Mouse (Mus musculus): ENCODE measurements around the gene Fermt2. TPM values are rescaled to one million over a fixed set of nuclear protein-coding genes. Genes with fewer than 3 reads are reported as not detected.

The Fermt2 gene
- polyA plus RNA-seq, 1 experiment from 2014 or later, result 60.5 TPM

DNA sequence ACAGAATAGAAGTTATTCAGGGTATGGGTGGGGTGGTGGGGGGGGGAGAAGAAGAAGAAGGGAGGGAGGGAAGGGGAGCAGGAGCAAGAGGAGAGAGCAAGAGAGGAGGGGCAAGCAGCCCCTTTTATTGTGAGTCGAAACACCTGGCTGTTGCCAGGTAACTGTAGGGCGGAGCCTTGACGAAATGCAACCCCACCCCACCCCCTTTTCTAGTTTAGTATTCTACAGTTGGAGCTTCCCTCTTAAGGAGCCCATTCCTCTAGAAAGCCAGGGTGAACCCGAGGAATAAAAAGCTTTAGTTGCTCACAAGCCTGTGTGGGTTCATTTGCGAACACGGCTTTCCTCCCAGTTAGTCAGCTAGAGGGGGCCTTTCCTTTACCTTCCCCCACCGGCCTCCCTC is 85.0 kb downstream of the Fermt2 start:
- no peak for ATAC-seq
- H3K9me3 ChIP-seq (replicated peaks), result no peaks in the 10 kb centered on the region
- WGBS, result 45% methylated on average over 7 of the region's 7 CpGs

DNA sequence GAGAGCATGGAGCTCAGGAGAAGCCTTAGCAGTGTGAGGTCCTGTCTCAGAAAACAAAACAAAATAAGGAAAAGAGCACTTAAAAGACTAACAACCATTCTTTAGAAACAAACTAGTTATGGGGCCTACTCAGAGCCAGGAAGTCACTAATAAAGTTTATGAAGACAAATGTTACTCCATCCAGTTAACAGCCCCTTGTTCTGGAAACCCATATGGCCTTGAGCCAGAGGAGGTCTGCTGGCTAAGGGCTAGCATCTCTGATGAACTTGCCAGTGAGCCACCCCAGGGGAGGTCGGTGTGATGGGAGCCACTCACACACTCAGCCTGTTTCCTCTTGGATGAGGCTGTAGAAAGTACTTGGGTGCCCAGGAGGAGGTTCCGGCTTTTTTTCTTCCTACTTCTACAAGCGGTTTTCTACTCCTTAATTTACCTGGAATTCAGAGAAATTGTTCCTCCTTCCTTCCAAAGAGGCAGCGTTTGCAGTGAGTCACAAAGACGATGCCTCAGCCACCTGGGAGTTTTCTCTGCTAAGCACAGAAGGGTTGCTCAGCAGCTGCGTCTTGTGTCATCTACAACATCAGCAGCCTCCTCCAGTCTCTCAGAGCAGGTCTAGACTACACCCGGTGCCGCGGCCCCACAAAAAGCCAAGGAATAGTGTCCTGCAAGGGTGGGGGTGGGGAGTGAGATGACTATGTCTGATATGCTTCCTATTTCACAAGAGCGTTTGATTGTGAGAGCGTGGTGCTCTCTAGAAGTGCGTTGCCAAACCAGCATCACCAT is 86.9 kb downstream of the Fermt2 start:
- Histone ChIP-seq H3K4me3 (no peak overlapping the region), H3K27ac (no peak overlapping the region), H3K4me2 (no peak overlapping the region), H3K36me3 (ENCODE audit: poor library complexity, severe bottlenecking) (no peaks in the 10 kb centered on the region), H3K4me1 (no peaks in the 10 kb centered on the region), H3K9me3 (replicated peaks) (no peaks in the 10 kb centered on the region), H3K27me3 (no peaks in the 10 kb centered on the region), H3K9ac (no peak overlapping the region)
- 82% methylated on average over 12 of the region's 12 CpGs for WGBS
- no peak for ATAC-seq

More for the DNA sequence above, 85.0 kb downstream of the Fermt2 start:
- no peaks in the 10 kb centered on the region for H3K4me1 ChIP-seq
- no peaks in the 10 kb centered on the region for H3K27me3 ChIP-seq
- no peak overlapping the region for H3K4me3 ChIP-seq
- no peak overlapping the region for H3K9ac ChIP-seq
- no peaks in the 10 kb centered on the region for H3K36me3 ChIP-seq (ENCODE audit: poor library complexity, severe bottlenecking)
- no peak overlapping the region for H3K27ac ChIP-seq
- no peak overlapping the region for H3K4me2 ChIP-seq

DNA sequence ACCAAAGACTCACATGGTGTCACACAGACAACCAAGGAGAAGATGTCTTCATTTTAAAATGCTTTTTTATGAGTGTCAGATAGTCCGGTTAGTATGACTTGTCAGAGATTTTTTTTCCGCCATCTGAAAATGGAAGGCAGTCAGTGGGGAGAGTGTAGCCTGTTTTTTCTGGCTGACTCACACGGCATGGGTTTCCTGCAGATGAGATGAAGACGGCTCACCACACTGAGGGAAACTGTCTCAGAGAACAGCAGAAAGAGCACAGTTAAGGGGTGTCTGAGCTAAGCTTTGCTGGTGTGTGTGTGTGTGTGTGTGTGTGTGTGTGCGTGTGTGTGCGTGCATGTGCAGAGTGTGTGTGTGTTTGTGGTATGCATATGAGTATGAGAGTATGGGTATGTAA is 88.6 kb downstream of the Fermt2 start:
- Histone ChIP-seq H3K9me3 (replicated peaks) (no peaks in the 10 kb centered on the region), H3K27me3 (no peaks in the 10 kb centered on the region), H3K4me3 (no peak overlapping the region), H3K9ac (no peak overlapping the region), H3K27ac (no peak overlapping the region), H3K4me1 (no peaks in the 10 kb centered on the region), H3K4me2 (no peak overlapping the region), H3K36me3 (ENCODE audit: poor library complexity, severe bottlenecking) (no peaks in the 10 kb centered on the region)
- WGBS, result 89% methylated on average over 6 of the region's 6 CpGs
- ATAC-seq, result no peak

DNA sequence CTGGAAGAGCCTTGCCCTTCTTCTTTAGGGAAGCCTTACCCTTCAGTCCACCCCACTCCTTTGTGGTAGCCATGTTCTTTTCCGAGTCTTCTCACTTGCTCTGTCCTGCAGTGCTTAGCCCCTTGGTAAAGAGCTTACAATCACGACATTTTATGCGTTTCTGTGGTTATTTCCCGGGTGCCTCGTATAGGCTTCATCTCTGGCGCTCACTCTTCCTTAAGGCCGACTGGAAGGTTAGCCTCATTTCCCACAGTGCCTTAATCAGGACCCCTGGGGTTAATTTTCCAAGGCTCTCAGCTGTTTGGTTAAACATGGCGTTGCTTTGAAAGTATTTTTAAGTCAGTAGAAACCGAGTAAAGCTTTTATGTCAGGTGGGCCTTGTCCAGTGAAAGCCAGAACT is 90.5 kb downstream of the Fermt2 start:
- no peak overlapping the region for H3K4me3 ChIP-seq
- H3K4me2 ChIP-seq, result no peak overlapping the region
- 76% methylated on average over 9 of the region's 9 CpGs for WGBS
- no peaks in the 10 kb centered on the region for H3K27me3 ChIP-seq
- no peak overlapping the region for H3K9ac ChIP-seq
- no peaks in the 10 kb centered on the region for H3K9me3 ChIP-seq (replicated peaks)
- no peak for ATAC-seq
- no peaks in the 10 kb centered on the region for H3K4me1 ChIP-seq
- H3K27ac ChIP-seq, result no peak overlapping the region
- no peaks in the 10 kb centered on the region for H3K36me3 ChIP-seq (ENCODE audit: poor library complexity, severe bottlenecking)

DNA sequence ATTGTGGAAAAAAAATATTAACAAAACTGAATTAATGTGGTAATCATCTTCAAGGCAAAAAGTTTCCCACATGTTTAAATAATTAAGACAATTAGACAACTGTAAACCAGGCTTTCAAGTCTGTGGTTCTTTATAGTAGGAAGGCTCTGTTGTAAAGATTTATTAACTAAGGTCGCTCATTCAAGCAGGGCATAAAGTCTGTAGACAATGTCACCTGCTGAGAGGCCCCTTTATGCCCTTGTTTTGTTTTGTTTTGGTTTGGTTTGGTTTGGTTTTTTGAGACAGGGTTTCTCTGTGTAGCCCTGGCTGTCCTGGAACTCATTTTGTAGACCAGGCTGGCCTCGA is 91.0 kb downstream of the Fermt2 start:
- no peak overlapping the region for H3K9ac ChIP-seq
- WGBS, result 77% methylated on average over 2 of the region's 2 CpGs

DNA sequence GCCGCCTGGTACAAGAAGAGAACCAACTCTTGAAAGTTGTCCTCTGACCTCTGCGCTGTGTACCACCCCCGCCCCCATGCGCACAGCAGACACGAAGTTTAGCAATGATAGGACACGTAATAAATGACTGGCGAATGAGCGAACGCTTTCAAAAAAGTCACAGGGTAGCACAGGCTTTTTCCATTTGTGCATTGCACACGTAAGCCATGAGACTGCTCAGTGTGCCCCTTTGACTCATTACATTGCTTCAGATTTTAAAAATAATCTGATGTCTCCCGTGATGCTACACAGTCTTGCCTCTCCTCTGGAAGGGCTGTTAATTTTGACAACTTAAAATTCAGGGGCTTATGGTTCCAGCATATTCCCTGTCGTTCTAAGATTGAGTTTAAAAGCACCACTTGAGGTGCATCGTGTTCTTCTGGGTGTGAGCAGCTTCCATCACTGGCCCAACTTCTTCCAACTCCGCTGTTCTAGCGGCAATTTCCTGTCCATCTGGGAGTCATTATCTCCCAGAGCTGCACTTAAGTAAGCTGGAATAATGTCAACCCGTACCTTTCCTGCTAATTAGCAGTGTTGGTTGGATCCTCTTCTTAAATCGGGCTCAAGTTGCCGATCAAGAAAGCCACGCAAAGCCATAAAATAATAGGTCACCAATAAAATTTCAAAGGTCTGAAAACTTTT is 91.5 kb downstream of the Fermt2 start:
- H3K9me3 ChIP-seq (replicated peaks), result no peaks in the 10 kb centered on the region
- WGBS, result 86% methylated on average over 19 of the region's 19 CpGs
- no peak overlapping the region for H3K27ac ChIP-seq
- H3K4me2 ChIP-seq, result no peak overlapping the region
- no peaks in the 10 kb centered on the region for H3K27me3 ChIP-seq
- no peaks in the 10 kb centered on the region for H3K4me1 ChIP-seq
- H3K36me3 ChIP-seq (ENCODE audit: poor library complexity, severe bottlenecking), result no peaks in the 10 kb centered on the region
- no peak for ATAC-seq
- no peak overlapping the region for H3K4me3 ChIP-seq
- no peak overlapping the region for H3K9ac ChIP-seq

More for the DNA sequence above, 91.0 kb downstream of the Fermt2 start:
- H3K4me2 ChIP-seq, result no peak overlapping the region
- no peak overlapping the region for H3K4me3 ChIP-seq
- no peaks in the 10 kb centered on the region for H3K27me3 ChIP-seq
- H3K36me3 ChIP-seq (ENCODE audit: poor library complexity, severe bottlenecking), result no peaks in the 10 kb centered on the region
- no peaks in the 10 kb centered on the region for H3K9me3 ChIP-seq (replicated peaks)
- H3K27ac ChIP-seq, result no peak overlapping the region
- no peaks in the 10 kb centered on the region for H3K4me1 ChIP-seq
- ATAC-seq, result no peak

DNA sequence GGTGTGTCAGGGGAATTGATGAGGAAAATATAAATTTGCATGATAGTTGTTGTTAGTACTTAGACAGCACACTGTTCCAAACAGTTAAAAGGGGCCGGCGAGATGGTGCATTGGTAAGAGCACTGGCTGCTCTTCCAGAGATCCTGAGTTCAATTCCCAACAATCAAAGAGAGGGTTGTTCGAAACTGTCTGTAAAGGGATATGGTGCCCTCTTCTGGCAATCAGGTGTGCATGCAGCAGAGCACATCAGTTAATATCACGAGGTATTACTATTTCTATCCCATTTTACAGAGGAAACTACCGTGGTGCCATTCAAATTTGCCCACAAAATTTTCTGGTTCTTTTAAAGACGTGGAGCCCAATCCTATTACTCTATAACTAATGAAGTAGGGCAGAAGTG is 95.7 kb downstream of the Fermt2 start:
- Histone ChIP-seq H3K4me3 (no peak overlapping the region), H3K4me1 (no peaks in the 10 kb centered on the region), H3K4me2 (no peak overlapping the region), H3K27ac (no peak overlapping the region), H3K9ac (no peak overlapping the region), H3K36me3 (ENCODE audit: poor library complexity, severe bottlenecking) (no peaks in the 10 kb centered on the region), H3K27me3 (no peaks in the 10 kb centered on the region), H3K9me3 (replicated peaks) (peaks cover 12% of the 10 kb centered on the region)
- no peak for ATAC-seq
- WGBS, result 69% methylated on average over 6 of the region's 6 CpGs

DNA sequence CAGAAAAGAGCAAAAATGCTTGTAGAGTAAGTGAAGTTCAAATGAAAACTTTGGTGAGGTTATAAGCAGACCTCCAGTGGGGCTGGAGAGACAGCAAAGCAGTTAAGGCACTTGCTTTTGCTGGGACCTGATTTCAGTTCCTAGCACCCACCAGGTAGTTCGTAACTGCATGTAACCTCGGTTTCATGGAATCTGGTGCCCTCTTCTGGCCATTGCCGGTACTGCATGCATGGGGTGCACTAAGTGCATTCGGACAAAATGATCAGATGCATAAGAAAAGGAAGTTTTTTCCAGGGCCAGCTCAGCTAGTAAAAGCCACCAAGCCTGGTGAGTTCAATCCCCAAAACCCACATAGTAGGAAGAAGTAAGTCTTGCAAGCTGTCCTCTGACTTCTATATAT is 97.9 kb downstream of the Fermt2 start:
- Histone ChIP-seq H3K9me3 (replicated peaks) (peaks cover 12% of the 10 kb centered on the region), H3K4me1 (no peaks in the 10 kb centered on the region), H3K27ac (no peak overlapping the region), H3K4me3 (no peak overlapping the region), H3K4me2 (no peak overlapping the region), H3K27me3 (no peaks in the 10 kb centered on the region), H3K36me3 (ENCODE audit: poor library complexity, severe bottlenecking) (no peaks in the 10 kb centered on the region), H3K9ac (no peak overlapping the region)
- WGBS, result 74% methylated on average over 4 of the region's 4 CpGs
- no peak for ATAC-seq

DNA sequence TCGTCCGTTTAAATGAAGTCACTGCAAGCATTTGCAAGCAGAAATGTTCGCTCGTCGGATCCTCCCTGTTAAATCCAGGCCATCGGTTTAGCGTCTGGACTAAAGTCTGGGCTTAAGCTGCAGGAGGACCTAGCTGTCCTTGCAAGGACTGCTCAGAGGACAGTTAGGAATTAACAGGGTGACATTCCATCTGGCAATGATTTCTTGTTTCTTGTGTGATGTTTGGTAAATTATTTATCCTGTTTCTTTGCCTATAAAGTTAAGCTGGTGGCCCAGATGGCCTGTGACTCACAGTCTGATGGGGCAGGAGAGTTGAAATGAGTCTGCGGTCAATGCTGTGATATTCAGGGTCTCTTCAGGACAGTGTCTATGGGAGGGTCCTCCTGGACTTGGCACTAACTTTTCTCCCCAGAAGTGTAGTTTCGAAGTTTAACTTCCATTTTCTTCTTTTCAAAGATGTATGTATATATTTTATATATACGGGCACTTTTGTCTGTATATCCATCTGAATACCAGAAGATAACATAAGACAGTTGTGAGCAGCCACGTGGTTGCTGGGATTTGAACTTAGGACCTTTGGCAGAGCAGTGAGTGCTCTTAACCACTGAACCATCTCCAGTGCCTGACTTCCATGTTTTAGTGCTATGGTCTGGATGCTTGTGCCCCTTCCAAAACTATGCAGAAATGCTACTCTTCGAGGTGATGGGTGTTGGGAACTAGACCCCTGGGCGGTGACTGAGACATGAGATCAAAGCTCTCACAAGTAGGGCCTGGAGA is 99.7 kb downstream of the Fermt2 start:
- no peak overlapping the region for H3K27ac ChIP-seq
- no peaks in the 10 kb centered on the region for H3K27me3 ChIP-seq
- peaks cover 17% of the 10 kb centered on the region for H3K9me3 ChIP-seq (replicated peaks)
- H3K4me1 ChIP-seq, result no peaks in the 10 kb centered on the region
- no peak overlapping the region for H3K4me3 ChIP-seq
- ATAC-seq, result no peak
- H3K36me3 ChIP-seq (ENCODE audit: poor library complexity, severe bottlenecking), result no peaks in the 10 kb centered on the region
- WGBS, result 94% methylated on average over 13 of the region's 13 CpGs
- no peak overlapping the region for H3K4me2 ChIP-seq
- no peak overlapping the region for H3K9ac ChIP-seq

DNA sequence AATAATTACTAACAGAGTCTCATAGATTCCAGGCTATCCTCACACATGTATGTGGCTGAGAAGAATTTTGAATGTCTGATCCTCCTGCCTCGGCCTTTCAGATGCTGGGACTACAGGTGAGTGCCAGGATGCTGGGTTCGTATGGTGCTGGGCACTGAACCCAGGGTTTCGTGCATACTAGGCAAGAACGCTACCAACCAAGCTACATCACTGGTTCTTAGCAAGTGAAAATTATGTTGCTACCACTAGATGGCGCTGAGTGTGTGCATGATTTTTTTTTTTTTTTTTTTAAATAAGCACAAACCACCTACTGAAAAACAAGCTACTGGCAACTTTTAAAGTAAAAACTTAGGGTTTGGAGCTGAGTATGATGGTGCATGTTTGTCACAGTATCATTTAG is 106.7 kb downstream of the Fermt2 start:
- no peaks in the 10 kb centered on the region for H3K27me3 ChIP-seq
- no peaks in the 10 kb centered on the region for H3K36me3 ChIP-seq (ENCODE audit: poor library complexity, severe bottlenecking)
- 12% methylated on average over 5 of the region's 5 CpGs for WGBS
- ATAC-seq, result peak; percentile 84
- no peak overlapping the region for H3K9ac ChIP-seq
- no peak overlapping the region for H3K4me2 ChIP-seq
- H3K9me3 ChIP-seq (replicated peaks), result peaks cover 5% of the 10 kb centered on the region; the same call in 1 of the 2 replicates
- H3K27ac ChIP-seq, result no peak overlapping the region
- no peak overlapping the region for H3K4me3 ChIP-seq
- H3K4me1 ChIP-seq, result no peaks in the 10 kb centered on the region

DNA sequence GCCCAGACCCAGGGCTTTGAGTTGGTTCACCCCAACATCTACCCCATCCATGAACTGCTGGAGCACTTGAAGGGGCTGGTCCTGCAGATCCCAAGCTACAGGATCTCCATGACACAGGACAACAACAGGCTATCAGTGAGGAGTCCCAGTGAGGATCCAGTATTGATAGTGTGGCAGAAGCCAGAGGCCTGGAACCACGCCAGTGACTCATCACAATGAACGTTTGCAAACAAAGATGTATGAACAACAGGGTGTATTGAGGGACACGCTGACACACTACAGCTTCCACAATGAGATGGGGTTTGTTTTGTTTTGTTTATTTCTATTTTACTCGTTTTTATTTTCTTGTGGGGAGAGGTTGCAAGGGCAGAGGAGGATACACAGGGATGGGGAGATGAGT is 107.5 kb downstream of the Fermt2 start:
- no peak for ATAC-seq
- H3K4me3 ChIP-seq, result no peak overlapping the region
- H3K9ac ChIP-seq, result no peak overlapping the region
- H3K4me1 ChIP-seq, result no peaks in the 10 kb centered on the region
- no peak overlapping the region for H3K4me2 ChIP-seq
- WGBS, result 64% methylated on average over 4 of the region's 4 CpGs
- no peak overlapping the region for H3K27ac ChIP-seq
- H3K36me3 ChIP-seq (ENCODE audit: poor library complexity, severe bottlenecking), result no peaks in the 10 kb centered on the region
- peaks cover 5% of the 10 kb centered on the region; the same call in 1 of the 2 replicates for H3K9me3 ChIP-seq (replicated peaks)
- no peaks in the 10 kb centered on the region for H3K27me3 ChIP-seq

DNA sequence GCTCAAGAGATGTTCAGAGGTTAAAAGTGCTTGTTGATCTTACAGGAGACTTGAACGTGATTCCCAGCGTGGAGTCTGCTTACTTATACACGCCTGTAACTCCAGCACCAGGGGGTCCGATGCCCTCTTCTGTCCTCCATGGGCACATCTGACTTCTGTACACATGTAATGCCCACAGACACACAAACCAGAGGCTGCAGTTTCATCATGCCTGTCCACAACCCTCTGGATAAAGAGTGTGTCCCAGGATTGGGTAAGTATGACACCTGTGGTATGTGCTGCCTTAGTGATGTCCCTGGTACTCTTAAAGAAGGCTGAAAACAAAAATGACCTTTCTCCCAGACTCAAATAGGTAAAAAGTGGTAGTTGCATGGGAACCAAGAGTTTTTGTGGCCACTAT is 110.6 kb downstream of the Fermt2 start:
- Histone ChIP-seq H3K4me2 (no peak overlapping the region), H3K27ac (no peak overlapping the region), H3K4me1 (no peaks in the 10 kb centered on the region), H3K9me3 (replicated peaks) (no peaks in the 10 kb centered on the region), H3K36me3 (ENCODE audit: poor library complexity, severe bottlenecking) (no peaks in the 10 kb centered on the region), H3K4me3 (no peak overlapping the region), H3K9ac (no peak overlapping the region), H3K27me3 (no peaks in the 10 kb centered on the region)
- WGBS, result 90% methylated on average over 4 of the region's 4 CpGs
- no peak for ATAC-seq
